Mouse (Mus musculus): ENCODE results near the gene Nipal3.

- no peak for TF ChIP-seq CTCF (IDR thresholded peaks at IDR 0.05 in 2 of 3, conservative IDR thresholded peaks at IDR 0.05 in 1 of 3; ENCODE audit: control insufficient read depth in 1 of 3, insufficient read depth in 1 of 3, low read depth in 2 of 3, low read length in 3 of 3, poor library complexity in 1 of 3, severe bottlenecking in 1 of 3)
- TF ChIP-seq KAT2A (conservative IDR thresholded peaks at IDR 0.05; ENCODE audit: low read depth, low read length) = no peak
- TF ChIP-seq BHLHE40 (IDR thresholded peaks at IDR 0.05; ENCODE audit: borderline replicate concordance, low read depth, low read length) = no peak
- no peak for TF ChIP-seq POLR2A (IDR thresholded peaks at IDR 0.05; ENCODE audit: control insufficient read depth in 1 of 2, insufficient read depth in 1 of 2, low read depth in 1 of 2, low read length in 2 of 2, poor library complexity in 1 of 2)
- TF ChIP-seq TBP (IDR thresholded peaks at IDR 0.05; ENCODE audit: low read depth, low read length) = no peak
- TF ChIP-seq CHD2 (IDR thresholded peaks at IDR 0.05; ENCODE audit: low read length) = no peak
- TF ChIP-seq MAX (IDR thresholded peaks at IDR 0.05; ENCODE audit: low read length) = no peak
Observed at GRCm38 (mm10) chr4:135420961-135421360, 73.9 kb downstream of the Nipal3 start.
